Mouse (Mus musculus) heart, embryonic 15.5 days (tissue): ENCODE data around the gene Znrf3. TPM values are rescaled to one million over a fixed set of nuclear protein-coding genes. Genes with fewer than 3 reads are reported as not detected.
A peak's percentile ranks its signal among the peaks of the same experiment; 100 is the strongest.

Experiments used
- ATAC-seq: fragments of 200-750 bp; cut with Nextera tagmentation; replicated peaks from 2 replicates; pipeline ENCODE4 v1.8.0; 2017; ENCODE audit warnings: low read depth, moderate TSS enrichment; ENCODE audit not compliant: insufficient number of reproducible peaks, insufficient read depth, low FRiP score
- H3K27ac ChIP-seq: fragments of 300-500 bp; sonication (generic); 2 replicates; pipeline ENCODE4 v1.5.1; 2015; ENCODE audit warnings: mild to moderate bottlenecking, inconsistent platforms
- H3K27me3 ChIP-seq: fragments of 300-500 bp; sonication (generic); 2 replicates; pipeline ENCODE4 v1.6.1; 2015; ENCODE audit warnings: inconsistent platforms
- H3K36me3 ChIP-seq: fragments of 300-500 bp; sonication (generic); 2 replicates; pipeline ENCODE4 v1.6.1; 2015; ENCODE audit warnings: mild to moderate bottlenecking, inconsistent platforms
- H3K4me1 ChIP-seq: fragments of 300-500 bp; sonication (generic); replicated peaks from 2 replicates; pipeline ENCODE4 v1.6.1; 2015; ENCODE audit warnings: inconsistent platforms
- H3K4me2 ChIP-seq: fragments of 300-500 bp; sonication (generic); 2 replicates; pipeline ENCODE4 v1.6.1; 2015; ENCODE audit warnings: inconsistent platforms, mild to moderate bottlenecking, moderate library complexity
- H3K4me3 ChIP-seq: fragments of 300-500 bp; sonication (generic); 2 replicates; pipeline ENCODE4 v1.5.1; 2015; ENCODE audit warnings: mild to moderate bottlenecking, inconsistent platforms
- H3K9ac ChIP-seq: fragments of 300-500 bp; sonication (generic); 2 replicates; pipeline ENCODE4 v1.6.1; 2015; ENCODE audit warnings: mild to moderate bottlenecking, inconsistent platforms
- H3K9me3 ChIP-seq: fragments of 300-500 bp; sonication (generic); replicated peaks from 2 replicates; pipeline ENCODE4 v1.6.1; 2016; ENCODE audit warnings: inconsistent platforms
- WGBS: fragments of 180-500 bp; shearing (Covaris S2); methylation state at CpG from one replicate; pipeline ENCODE4 v1.1.7; 2015; ENCODE audit warnings: mixed read lengths; 5-methylcytosine and 5-hydroxymethylcytosine counted together
- polyA plus RNA-seq: library from polyadenylated mRNA; unstranded; fragments of >200 nt; fragmentation: Nextera tagmentation; extraction: Ambion mirVana; gene quantifications from 2 replicates; pipeline ENCODE4 v1.2.1, GENCODE M21; 2015

Gene Znrf3
- polyA plus RNA-seq, 1 experiment from 2014 or later, result 6.5 TPM

DNA sequence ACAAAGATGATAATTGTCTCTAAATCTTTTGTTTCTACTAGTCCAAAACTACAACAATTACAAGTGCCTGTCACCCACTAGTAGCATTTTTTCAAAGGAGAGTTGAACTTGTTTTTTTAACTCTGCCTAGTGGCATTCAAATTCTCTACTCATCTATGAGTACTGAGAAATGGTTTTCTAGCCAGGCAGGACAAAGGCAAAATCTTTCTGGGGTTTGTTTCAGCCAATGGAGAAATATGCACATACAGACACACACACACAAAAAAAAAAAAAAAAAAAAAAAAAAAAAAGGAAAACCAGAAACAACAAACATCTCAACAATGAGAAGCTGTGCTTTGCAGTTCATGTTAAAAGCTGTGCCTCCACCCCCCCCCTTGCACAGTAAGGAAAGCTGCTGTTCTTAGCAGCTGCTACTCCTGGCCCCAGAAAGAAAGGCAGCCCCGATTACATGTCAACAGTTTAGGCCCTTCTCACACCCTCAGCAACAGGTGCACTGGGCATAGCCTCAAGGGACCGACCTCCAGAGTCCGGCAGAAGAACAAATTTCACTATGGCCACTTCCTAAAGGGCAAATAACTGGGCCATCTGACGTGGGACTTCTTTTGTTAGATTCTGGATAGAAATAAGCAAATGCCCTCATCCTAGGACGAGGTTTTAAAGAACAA is 167.2 kb downstream of the Znrf3 start:
- WGBS, result 69% methylated on average over 5 of the region's 5 CpGs
- Histone ChIP-seq H3K4me2 (no peak overlapping the region), H3K9me3 (no peaks in the 10 kb centered on the region), H3K4me1 (no peaks in the 10 kb centered on the region; the same call in 1 of the 2 replicates), H3K4me3 (no peak overlapping the region), H3K27ac (no peak overlapping the region), H3K9ac (no peak overlapping the region), H3K36me3 (peaks cover 16% of the 10 kb centered on the region; the same call in 1 of the 2 replicates), H3K27me3 (no peaks in the 10 kb centered on the region)
- ATAC-seq, result no peak

GRCm38 (mm10) chr11:5275216-5275615 is 169.4 kb downstream of the Znrf3 start:
- no peak overlapping the region for H3K4me3 ChIP-seq
- H3K9ac ChIP-seq, result no peak overlapping the region
- no peaks in the 10 kb centered on the region for H3K36me3 ChIP-seq
- no peak overlapping the region for H3K4me2 ChIP-seq
- H3K27ac ChIP-seq, result no peak overlapping the region
- no peaks in the 10 kb centered on the region for H3K9me3 ChIP-seq
- 66% methylated on average over 4 of the region's 4 CpGs for WGBS
- ATAC-seq, result no peak
- no peaks in the 10 kb centered on the region for H3K27me3 ChIP-seq
- H3K4me1 ChIP-seq, result peaks cover 4% of the 10 kb centered on the region

DNA sequence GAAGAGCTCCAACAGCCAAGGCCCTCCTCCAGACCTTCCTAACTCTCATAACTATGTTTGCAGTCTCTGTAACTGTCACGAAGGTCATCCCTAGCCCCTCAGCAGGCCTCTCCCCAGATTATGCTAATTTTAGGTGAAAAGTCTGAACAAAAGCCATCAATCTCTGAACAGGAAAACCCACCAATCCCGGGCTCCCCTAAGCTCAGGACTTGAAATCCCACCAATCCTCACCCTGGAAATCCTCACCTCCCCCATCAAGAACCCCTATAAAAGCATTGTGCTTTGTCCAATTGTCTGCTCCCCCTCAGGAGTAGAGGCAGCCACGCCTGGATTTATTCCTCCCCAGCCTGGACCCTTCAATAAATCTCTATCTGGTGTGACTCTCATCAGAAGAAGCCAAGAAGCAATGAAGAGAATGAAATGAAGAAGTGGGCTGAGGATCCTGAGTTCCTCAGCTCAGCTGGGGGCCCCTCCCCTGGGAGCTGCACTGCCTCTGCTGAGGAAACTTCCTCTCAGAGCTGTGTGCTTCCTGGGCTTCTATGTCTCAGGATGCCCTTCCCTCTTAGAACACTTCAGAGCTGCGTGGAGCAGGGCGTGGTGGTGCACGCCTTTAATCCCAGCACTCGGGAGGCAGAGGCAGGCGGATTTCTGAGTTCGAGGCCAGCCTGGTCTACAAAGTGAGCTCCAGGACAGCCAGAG is 172.0 kb downstream of the Znrf3 start:
- Histone ChIP-seq H3K4me3 (no peak overlapping the region), H3K9ac (no peak overlapping the region), H3K4me1 (peaks cover 4% of the 10 kb centered on the region), H3K4me2 (no peak overlapping the region), H3K27me3 (no peaks in the 10 kb centered on the region), H3K27ac (no peak overlapping the region), H3K9me3 (no peaks in the 10 kb centered on the region), H3K36me3 (no peaks in the 10 kb centered on the region)
- WGBS, result 79% methylated on average over 9 of the region's 9 CpGs
- no peak for ATAC-seq

DNA sequence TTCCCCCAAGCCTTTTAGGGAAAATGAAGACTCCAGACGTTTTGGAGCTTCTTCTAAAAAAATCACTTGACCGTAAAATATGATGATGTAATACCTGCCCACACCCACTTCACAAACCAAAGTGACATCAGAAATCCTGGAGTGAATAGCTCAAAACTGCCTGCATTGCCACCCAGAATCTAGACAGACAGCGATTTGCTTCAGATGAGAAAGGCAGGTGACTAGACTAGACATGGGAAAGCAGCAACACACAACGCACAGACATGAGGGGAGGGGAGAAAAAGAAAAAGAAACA is 172.6 kb downstream of the Znrf3 start:
- Histone ChIP-seq H3K9ac (no peak overlapping the region), H3K9me3 (no peaks in the 10 kb centered on the region), H3K36me3 (no peaks in the 10 kb centered on the region), H3K4me2 (no peak overlapping the region), H3K4me3 (no peak overlapping the region), H3K4me1 (peaks cover 4% of the 10 kb centered on the region), H3K27me3 (no peaks in the 10 kb centered on the region), H3K27ac (no peak overlapping the region)
- WGBS, result 66% methylated on average over 4 of the region's 4 CpGs
- ATAC-seq, result no peak

DNA sequence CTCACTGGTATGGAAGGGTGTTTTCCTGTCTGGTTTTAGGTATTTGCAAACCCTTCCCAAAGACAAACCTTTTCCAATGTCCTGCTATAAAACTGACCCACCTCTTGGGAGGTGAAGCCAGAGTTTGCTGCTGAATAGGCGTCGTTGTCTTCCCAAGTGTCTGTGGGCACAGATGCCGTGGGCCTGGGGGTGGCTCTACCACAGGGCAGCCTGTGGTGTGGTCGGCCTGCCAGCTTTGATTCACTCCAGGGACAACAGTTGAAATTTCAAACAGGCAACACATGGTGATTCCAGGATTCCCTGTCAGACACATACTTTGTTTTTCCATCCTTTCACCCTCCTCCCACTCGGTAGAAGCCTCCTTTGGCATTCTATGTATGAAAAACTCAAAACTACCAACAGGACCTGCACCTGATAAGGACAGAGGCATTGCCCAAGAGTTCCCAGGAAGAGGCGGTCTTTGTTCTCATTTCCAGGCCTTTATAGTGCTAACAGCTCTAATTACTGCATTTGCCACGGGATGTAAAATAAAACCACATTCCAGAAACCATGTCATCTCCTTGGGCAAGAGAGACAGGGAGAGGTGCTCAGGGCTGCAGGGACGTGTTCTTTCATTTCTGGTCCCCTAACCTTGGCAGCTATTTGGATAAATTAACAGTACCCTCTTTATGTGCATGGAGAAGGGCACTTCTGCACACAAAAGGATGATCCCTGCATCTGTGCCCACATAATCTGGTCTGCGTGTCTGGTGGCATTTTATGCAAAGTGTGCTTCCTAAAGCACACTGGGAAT is 173.2 kb downstream of the Znrf3 start:
- H3K4me2 ChIP-seq, result no peak overlapping the region
- WGBS, result 59% methylated on average over 9 of the region's 9 CpGs
- peaks cover 7% of the 10 kb centered on the region for H3K4me1 ChIP-seq
- no peak overlapping the region for H3K27ac ChIP-seq
- H3K27me3 ChIP-seq, result no peaks in the 10 kb centered on the region
- no peak overlapping the region for H3K4me3 ChIP-seq
- no peaks in the 10 kb centered on the region for H3K9me3 ChIP-seq
- H3K36me3 ChIP-seq, result no peaks in the 10 kb centered on the region
- ATAC-seq, result no peak
- H3K9ac ChIP-seq, result no peak overlapping the region

- Histone ChIP-seq H3K36me3 (no peaks in the 10 kb centered on the region), H3K27me3 (no peaks in the 10 kb centered on the region), H3K9me3 (no peaks in the 10 kb centered on the region), H3K4me1 (peaks cover 20% of the 10 kb centered on the region), H3K9ac (no peak overlapping the region), H3K27ac (no peak overlapping the region), H3K4me3 (no peak overlapping the region), H3K4me2 (no peak overlapping the region)
- no peak for ATAC-seq
- WGBS, result 86% methylated on average over 8 of the region's 8 CpGs
Observed at GRCm38 (mm10) chr11:5269846-5270461, 174.7 kb downstream of the Znrf3 start.

- Histone ChIP-seq H3K27me3 (no peaks in the 10 kb centered on the region), H3K4me2 (no peak overlapping the region), H3K9me3 (no peaks in the 10 kb centered on the region), H3K9ac (no peak overlapping the region), H3K27ac (peak overlapping the region; percentile 92), H3K4me3 (no peak overlapping the region), H3K4me1 (peaks cover 42% of the 10 kb centered on the region), H3K36me3 (no peaks in the 10 kb centered on the region)
- 47% methylated on average over 8 of the region's 8 CpGs for WGBS
- ATAC-seq, result no peak; the same call in 1 of the 2 replicates
Observed at GRCm38 (mm10) chr11:5265764-5266163, 178.9 kb downstream of the Znrf3 start.

DNA sequence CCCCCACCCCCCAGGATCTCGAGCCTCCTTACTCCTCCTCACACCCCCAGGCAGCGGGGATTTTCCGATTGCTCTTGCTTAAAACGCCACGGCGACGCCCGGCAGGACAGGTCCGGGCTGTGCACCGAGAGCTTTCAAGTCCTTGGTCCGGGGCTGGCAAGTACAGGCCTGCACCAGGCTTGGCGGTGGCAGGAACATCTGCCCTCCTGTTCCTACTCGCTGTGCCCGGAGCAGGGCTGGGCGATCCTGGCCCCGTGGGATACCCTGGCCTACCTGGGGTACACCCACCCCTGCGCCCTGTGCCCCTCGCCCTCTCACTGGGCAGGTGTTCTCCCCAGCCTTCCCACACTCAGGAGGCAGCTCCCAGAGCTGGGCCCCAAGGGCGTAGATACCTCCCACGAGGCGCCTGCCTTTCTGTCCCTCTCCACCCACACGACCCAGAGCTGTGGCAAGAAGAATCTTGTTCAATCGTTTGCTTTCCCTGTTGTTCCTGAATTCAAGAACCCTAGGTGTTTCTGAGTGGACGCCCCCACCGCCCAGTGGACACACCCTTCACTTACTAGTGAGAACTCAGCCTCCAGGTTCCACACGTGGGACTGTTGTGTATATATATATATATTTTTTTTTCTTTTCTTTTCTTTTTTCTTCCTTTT is 181.4 kb downstream of the Znrf3 start:
- no peak overlapping the region for H3K4me3 ChIP-seq
- H3K9me3 ChIP-seq, result no peaks in the 10 kb centered on the region
- 64% methylated on average over 26 of the region's 26 CpGs for WGBS
- H3K4me2 ChIP-seq, result no peak overlapping the region
- peaks cover 52% of the 10 kb centered on the region for H3K4me1 ChIP-seq
- no peak for ATAC-seq
- H3K27me3 ChIP-seq, result no peaks in the 10 kb centered on the region
- peak overlapping the region; percentile 92 for H3K27ac ChIP-seq
- no peaks in the 10 kb centered on the region for H3K36me3 ChIP-seq
- no peak overlapping the region for H3K9ac ChIP-seq

DNA sequence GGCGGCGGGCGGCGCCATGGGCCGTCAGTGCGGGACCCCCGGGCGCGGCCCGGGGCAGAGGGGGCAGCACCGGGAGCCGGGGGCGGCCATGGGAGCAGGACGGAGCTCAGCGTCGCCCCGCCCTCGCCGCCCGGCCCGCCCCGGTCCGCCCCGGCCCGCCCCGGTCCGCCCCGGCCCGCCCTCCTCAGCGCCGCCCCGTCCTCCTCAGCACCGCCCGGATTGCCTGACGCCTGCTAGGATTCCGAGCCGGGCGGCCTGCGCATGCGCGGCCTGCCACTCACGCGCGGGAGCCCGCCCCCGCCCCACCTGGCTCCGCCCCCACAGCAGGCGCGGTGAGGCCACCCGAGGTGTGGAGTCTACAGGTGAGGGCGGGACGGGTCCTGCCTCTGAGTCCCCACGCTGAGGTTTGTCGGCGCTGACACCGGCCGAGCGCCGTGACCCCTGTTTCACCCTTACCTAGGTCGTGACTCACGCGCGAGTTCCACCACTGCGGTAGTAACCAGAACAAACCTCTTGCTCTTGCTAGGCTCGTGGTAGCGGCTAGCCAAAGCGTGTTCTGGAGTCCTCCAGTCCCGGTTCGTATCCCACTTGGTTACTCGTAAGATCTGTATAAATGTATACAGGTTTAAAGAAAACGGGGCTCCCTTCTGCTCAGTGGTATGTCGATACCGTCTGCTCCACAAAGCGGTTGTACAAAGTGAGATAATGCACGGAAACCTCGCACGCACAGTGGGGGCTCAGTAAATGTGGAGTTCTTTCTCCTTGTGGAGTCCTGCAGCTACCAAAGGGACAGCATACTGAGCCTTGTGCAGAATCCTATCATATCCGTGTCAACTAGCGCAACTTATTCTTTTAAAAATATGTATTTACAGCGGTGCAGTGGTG is 182.9 kb downstream of the Znrf3 start, which contains the start of gene Kremen1:
Gene Kremen1, minus strand, starts transcription at position 51 of the 885 bp plus-strand sequence.
- ATAC-seq, result peak; percentile 97
- Histone ChIP-seq H3K4me3 (peak within 1 kb of the TSS; percentile 87), H3K9me3 (no peaks in the 10 kb centered on the region), H3K27me3 (no peaks in the 10 kb centered on the region), H3K4me1 (peaks cover 56% of the 10 kb centered on the region), H3K9ac (peak within 1 kb of the TSS; percentile 92), H3K4me2 (peak within 1 kb of the TSS; percentile 81), H3K27ac (peak within 1 kb of the TSS; percentile 85), H3K36me3 (no peaks in the 10 kb centered on the region)
- WGBS, result 2% methylated on average over 71 of the region's 80 CpGs

DNA sequence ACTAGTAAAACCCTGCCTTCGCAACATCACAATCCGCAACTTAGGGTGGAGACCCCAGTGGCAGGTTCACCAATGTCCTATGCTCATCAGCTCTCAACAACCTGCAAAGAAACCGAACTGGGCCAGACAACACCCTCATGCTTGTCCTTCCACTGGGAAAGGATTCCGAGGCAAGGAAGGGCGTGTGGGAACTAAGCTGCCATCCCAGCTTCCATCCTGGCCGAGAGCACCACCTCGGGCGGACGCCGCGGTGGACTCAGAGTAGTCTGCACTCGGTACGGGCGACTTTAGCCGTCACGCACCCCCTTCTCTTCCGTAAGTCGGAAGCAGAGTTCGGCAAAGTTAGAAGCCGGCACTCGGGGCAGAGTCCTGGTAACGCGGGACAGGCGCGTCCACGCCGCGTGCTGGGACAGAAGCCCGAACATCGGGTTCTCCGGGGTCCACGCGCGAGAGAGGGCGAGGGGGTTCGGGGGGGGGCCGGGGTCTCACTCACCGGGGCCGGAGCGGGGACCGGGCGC is 183.6 kb downstream of the Znrf3 start:
- Histone ChIP-seq H3K27ac (peak overlapping the region; percentile 85), H3K9ac (peak overlapping the region; percentile 92), H3K27me3 (no peaks in the 10 kb centered on the region), H3K9me3 (no peaks in the 10 kb centered on the region), H3K4me3 (peak overlapping the region; percentile 87), H3K4me1 (peaks cover 55% of the 10 kb centered on the region), H3K4me2 (peak overlapping the region; percentile 81), H3K36me3 (no peaks in the 10 kb centered on the region)
- WGBS, result under 1% methylated on average over 39 of the region's 42 CpGs
- peak; percentile 29 for ATAC-seq
